Mouse (Mus musculus): ENCODE measurements at regions not wholly inside any gene's neighbourhood (a gene's known extent, or its start where the extent isn't known, plus 50 kb on each side); places are given as distances from the start of the nearest gene placed in this dataset.

DNA sequence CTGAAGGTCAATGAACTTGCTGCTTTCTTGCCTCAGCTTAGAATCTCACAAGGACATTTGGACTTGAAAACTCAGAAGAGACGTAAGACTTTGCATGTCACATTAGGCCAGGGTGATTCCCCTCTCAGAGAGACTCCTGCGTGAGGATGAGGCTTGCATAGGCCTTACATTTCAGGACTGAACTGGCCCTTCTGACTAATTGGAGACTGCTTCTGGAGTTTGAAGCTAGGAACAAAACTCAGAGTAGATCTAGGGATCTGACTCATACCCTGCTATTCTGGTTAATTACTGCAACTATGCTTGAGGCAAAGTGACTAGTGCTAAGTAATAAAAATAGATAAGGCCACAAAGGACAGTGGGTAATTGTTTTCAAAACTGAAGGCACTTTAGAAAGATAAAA, 365.2 kb upstream of the Stxbp6 start:
- TF ChIP-seq CTCF (IDR thresholded peaks at IDR 0.05; ENCODE audit: low read depth) = no peak
- no peak for TF ChIP-seq EP300 (IDR thresholded peaks at IDR 0.05; ENCODE audit: low read depth)
